Mouse (Mus musculus): ENCODE data around the gene Sptbn4.
"Not testable (repeated sequence)": the region's sequence is repeated elsewhere in the genome, so short reads cannot be mapped to it uniquely, and the experiment has no call there.

Gene Sptbn4

GRCm38 (mm10) chr7:27447419-27448286 lies at the start of gene Sptbn4, which contains the start of gene Blvrb:
Sptbn4 (minus strand) TSS chr7:27447686.
Blvrb (plus strand) TSS chr7:27447978.
- DNase-seq (ENCODE audit: low read depth), result peak; percentile 98

GRCm38 (mm10) chr7:27494659-27495367 lies 47.3 kb upstream of the Sptbn4 start:
- not testable (repeated sequence) for DNase-seq (ENCODE audit: low read depth)

GRCm38 (mm10) chr7:27493450-27493849 lies 46.0 kb upstream of the Sptbn4 start:
- DNase-seq (ENCODE audit: low read depth), result no peak

DNA sequence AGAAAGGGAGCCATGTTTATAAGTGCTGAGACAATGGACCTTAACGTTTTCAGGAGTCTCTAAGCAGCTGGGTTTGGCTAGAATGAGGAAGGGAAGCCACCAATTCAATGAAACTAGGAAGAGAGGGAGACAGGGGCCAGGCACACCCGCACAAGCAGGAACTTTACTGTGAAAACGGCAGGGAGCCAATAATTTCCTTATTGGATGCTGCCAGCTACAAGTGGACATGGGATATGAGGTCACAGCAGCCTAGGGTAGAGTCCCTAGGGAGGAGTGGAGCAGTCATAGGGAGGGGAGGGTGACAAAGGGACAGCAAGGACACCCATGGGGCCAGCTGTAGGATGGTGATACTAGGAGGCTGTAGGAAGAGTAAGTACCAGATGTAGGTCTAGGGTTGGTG lies 45.5 kb upstream of the Sptbn4 start:
- DNase-seq (ENCODE audit: low read depth), result no peak

DNA sequence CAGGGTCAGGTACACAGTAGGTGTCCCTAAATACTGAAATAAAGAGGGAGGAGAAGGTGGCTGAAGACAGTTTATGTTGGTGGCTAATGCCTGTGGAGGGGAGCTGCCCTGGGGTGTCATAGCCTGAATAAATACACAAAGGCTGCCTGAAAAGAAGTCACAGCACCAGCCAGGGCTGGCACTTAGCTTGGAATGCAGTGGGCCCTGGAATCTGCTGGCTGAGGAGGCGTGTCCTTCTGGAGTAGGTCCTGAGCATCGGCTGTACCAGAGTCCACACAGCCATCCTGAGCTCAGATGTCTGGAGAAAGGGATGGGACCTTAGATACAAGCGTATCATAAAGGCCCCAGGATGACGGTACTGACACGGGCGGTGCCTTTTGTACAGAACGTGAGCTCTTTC lies 44.4 kb upstream of the Sptbn4 start:
- DNase-seq (ENCODE audit: low read depth), result peak; percentile 16

DNA sequence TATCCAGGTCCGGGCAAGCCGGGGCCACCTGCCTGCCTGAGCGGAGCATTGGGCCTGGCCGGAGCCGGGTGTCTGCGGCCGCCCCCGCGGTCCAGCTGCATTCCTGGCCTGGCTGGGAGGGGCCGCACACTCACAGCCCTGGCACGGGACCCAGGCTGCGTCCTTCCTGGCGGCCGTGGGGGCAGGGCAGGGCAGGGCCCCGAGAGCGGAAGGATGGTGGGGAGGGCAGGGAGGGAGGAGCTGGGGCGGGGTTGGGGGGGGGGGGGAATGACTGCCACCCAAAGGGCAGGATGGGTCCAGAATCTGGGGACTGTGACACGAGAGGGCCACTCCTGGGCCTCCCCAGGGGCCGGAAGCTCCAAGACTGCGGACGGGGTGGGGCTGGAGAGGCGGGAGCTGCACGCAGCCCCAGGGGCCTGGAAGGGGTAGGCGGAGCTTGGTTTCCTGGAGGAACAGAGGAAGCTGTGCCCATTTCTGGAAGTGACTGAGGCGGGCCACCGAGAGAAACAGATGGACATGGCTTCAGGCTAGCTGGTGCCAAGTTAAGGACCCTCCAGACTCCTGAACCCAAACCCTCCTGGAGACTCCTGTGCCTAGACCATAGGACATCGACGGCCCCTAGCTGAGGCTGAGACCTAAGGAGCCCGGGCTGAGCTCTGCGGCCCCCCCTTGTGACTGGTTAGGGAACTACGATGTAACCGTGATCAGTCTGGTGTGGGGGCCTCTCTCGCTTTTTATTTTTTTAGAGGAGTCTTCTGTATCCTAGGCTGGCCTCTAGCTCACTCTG lies 43.2 kb upstream of the Sptbn4 start:
- peak; percentile 92 for DNase-seq (ENCODE audit: low read depth)

- no peak for DNase-seq (ENCODE audit: low read depth)
Measured at GRCm38 (mm10) chr7:27490227-27490542, 42.7 kb upstream of the Sptbn4 start.

DNA sequence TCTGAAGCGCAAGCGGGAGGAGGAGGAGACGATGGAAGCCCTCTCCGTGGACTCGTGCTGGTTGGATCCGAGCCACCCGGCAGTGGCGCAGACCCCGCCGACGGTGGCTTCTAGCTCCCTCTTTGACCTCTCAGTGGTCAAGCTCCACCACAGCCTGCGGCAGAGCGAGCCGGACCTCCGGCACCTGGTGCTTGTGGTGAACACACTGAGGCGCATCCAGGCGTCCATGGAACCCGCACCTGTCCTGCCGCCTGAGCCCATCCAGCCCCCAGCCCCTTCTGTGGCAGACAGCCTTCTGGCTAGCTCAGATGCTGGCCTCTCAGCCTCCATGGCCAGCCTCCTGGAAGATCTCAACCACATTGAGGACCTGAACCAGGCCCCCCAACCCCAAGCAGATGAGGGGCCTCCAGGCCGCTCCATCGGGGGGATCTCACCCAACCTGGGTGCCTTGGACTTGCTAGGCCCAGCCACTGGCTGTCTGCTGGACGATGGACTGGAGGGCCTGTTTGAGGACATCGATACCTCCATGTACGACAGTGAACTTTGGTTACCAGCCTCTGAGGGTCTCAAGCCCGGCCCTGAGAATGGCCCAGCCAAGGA lies 41.9 kb upstream of the Sptbn4 start:
- peak; percentile 33 for DNase-seq (ENCODE audit: low read depth)

DNA sequence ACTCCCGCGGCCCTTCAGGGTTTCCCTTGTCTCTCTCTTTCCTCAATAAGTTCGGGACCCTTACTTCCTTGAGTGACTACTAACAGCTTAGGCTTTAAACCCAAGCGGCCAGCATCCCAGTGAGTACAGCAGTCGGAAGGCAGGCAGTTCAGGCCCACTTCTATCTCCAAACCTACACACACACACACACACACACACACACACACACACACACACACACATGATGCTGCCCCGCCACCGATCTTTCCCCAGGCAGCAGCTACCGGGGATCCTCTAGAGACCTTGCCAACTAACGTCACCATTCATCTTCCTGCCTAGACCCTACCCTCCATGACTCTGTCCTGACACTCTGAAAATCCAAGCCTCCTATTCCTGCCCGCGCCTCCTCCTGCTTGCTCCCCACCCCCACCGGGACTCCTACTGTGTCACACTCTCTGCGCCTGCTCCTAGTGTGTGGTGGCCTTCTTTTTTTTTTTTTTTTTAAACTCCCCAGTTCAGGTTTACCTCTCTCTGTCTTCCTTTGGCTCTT lies 40.3 kb upstream of the Sptbn4 start:
- DNase-seq (ENCODE audit: low read depth), result peak; percentile 72

GRCm38 (mm10) chr7:27486770-27487697 lies 39.5 kb upstream of the Sptbn4 start, which contains the start of gene Sertad1:
Sertad1 (plus strand) TSS chr7:27486910.
- DNase-seq (ENCODE audit: low read depth), result peak; percentile 100

DNA sequence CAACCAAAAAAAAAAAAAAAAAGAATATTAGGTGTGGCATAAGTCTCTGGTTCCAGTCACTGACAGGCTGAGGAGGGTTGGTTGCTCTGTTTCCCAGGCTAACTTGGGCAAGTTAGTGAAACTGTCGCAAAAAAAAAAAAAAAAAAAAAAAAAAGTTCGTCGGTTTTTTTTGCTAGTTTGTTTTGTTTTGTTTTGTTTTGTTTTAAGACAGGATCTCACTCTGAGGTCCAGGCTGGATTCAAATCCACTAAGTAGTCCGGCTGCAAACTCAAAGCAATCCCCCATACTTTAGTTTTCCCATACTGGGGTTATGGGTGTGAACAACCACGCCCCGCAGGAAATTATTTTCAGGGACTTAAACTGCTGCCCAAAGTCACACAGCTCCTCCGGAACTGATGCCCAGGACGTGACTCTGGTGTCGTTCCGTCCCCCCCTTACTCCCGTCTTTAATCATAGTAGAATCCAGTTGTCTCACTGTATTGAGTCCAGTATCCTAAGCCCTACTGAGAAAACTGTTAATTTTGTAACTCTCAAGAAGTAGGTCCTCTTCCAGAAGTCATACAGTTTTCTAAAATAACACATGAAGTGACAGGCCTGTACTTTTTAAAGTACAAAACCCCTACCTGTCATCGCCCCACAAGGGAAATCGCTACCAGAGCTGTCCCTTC lies 38.8 kb upstream of the Sptbn4 start:
- DNase-seq (ENCODE audit: low read depth), result no peak

DNA sequence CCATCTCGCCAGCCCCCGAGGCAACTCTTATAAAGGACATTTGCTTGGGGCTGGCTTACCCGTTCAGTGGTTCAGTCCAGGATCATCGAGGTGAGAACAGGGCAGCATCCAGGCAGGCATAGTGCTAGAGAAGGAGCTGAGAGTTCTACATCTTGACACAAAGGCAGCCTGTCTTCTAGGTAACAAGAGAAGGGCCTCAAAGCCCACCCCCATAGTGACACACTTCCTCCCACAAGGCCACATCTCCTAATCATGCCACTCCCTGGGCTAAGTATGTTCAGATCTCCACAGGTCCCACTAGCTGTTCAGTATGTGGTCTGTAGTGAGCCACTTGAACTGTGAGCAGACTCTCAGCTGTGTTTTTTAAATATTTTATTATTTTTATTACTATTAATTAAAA lies 36.4 kb upstream of the Sptbn4 start:
- no peak for DNase-seq (ENCODE audit: low read depth)

GRCm38 (mm10) chr7:27481627-27481969 lies 34.1 kb upstream of the Sptbn4 start:
- peak; percentile 77 for DNase-seq (ENCODE audit: low read depth)

- DNase-seq (ENCODE audit: low read depth), result no peak
Measured at GRCm38 (mm10) chr7:27480927-27481626, 33.6 kb upstream of the Sptbn4 start.

DNA sequence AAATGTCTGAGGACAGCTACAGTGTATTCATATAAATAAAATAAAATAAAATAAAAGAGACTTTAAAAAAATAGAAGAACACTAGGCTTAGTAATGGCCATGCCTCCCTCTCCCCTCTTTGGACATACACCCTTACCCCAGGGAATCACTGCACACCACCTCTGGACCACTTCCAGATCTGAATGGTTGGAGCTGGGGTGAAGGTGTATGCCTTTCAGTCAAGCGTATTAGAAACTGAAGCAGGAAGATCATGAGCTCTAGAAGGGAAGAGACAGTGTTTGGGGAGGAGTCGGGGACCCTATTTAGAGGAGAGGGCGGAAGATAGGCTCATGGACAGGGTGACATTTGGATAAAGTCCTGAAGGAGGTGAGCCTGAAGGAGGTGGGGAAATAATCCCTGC lies 33.0 kb upstream of the Sptbn4 start:
- no peak for DNase-seq (ENCODE audit: low read depth)

DNA sequence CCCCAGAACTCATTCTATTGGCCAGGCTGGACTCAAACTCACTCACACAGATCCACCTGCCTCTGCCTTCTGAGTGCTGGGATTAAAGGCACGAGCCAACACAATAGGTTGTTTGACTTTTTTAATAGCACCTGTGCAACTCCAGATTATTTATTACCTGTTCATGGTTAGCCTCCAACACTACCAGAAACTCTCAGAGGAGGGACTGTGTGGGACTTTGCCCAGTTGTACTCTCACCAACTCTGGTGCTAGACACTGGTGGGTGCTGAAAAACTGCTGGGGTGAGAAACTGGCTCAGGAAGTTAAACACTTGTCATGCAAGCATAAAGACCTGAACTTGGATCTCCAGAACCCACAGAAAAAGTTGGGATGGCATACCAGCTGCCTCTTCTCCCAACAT lies 32.3 kb upstream of the Sptbn4 start:
- no peak for DNase-seq (ENCODE audit: low read depth)

DNA sequence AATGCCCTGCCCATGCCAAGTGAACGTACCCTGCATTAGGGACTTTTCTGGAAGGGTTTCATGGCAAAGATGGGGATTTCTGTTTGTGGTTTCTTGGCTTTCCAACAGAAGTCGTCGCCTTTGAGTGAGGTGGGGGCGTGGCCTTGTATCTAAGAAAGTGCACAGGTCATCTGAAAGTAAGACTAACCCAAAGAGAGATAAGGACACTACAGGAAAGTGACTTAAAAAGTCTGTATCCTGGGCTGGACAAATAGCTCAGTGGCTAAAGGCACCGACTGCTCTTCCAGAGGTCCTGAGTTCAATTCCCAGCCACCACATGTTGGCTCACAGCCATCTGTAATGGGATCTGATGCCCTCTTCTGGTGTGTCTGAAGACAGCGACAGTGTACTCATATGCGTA lies 31.1 kb upstream of the Sptbn4 start:
- DNase-seq (ENCODE audit: low read depth), result no peak

GRCm38 (mm10) chr7:27476098-27476635 lies 28.7 kb upstream of the Sptbn4 start:
- DNase-seq (ENCODE audit: low read depth), result no peak

- DNase-seq (ENCODE audit: low read depth), result no peak
Measured at GRCm38 (mm10) chr7:27475596-27475995, 28.1 kb upstream of the Sptbn4 start.

Data from naive thymus-derived CD4-positive, alpha-beta T cell, adult 2 months (primary cell).